Mouse (Mus musculus) gastrocnemius, adult 2 months (tissue): ENCODE results near the gene Mink1. TPM values are rescaled to one million over a fixed set of nuclear protein-coding genes. Genes with fewer than 3 reads are reported as not detected.

ENCODE experiments used
- DNase-seq: peaks from one replicate; pipeline ENCODE4 v3.0.0; 2022
- H3K27ac ChIP-seq: fragments of 200-600 bp; 2 replicates; pipeline ENCODE4 v1.8.1; 2022; ENCODE audit warnings: mild to moderate bottlenecking
- H3K4me3 ChIP-seq: fragments of 200-600 bp; 2 replicates; pipeline ENCODE4 v1.8.1; 2022; ENCODE audit warnings: mild to moderate bottlenecking, moderate library complexity
- CTCF ChIP-seq: fragments of 200-600 bp; IDR thresholded peaks from 2 replicates; pipeline ENCODE4 v1.8.1; 2022; ENCODE audit warnings: antibody characterized with exemption, mild to moderate bottlenecking, moderate library complexity
- intact Hi-C: fragments of 180-260 bp; cut with DNase I; formaldehyde crosslinking; loops from one replicate; pipeline ENCODE4 v1.15.1; 2025
- total RNA-seq, 2 experiments: library from RNA; stranded (reverse); gene quantifications; 2 replicates each; pipeline ENCODE4 v1.2.3; 2021

Mink1 gene
- total RNA-seq, 2 experiments from 2014 or later: 33.7 to 34.7 TPM

DNA sequence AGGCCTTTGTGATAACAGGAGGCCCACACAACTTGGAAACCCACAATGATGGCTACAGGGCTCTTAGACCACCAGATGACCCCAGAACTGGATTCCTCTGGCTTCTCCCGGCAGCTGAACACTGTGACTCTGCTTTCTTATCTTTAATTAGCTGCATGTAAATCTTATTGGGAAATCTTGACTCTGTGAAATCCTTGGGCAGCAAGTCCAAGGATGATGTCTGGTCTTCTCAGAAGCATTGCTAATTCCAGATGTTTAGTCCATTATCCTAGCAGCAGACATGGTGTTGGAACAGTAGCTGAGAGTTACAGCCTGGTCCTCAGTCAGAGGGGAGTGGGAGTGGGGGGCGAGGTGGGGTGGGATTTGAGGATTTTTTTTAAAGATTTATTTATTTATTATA is 65.8 kb downstream of the Mink1 start:
- TF ChIP-seq CTCF: no peak
- Histone ChIP-seq H3K27ac (no peak overlapping the region), H3K4me3 (no peak overlapping the region)
- no peak for DNase-seq
- intact Hi-C loops: loop anchor here (2.0 kb wide), 1 partner anchor 126 kb away; no protein-coding TSS in a partner anchor

DNA sequence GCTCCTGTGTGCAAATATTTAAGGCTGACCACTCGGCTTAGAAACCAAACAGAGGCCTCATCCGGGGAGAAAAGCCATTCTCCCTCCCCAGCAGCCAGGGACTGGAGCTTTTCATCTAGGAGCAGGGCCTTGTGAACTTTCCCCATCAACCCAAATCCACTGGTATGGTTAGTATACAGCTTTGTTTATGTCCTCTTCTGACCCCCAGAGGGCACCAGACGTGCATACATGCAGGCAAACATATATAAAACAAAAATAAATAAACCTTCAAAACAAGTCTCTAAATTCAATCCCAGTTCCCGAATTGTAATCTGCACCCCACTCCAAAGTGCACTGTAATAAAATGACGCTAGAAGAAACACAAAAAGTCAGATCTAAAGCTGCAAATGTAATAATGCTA is 66.9 kb downstream of the Mink1 start:
- no peak for DNase-seq
- no peak overlapping the region for H3K4me3 ChIP-seq
- intact Hi-C loops: loop anchor here (2.0 kb wide), 1 partner anchor 125 kb away; no protein-coding TSS in a partner anchor

DNA sequence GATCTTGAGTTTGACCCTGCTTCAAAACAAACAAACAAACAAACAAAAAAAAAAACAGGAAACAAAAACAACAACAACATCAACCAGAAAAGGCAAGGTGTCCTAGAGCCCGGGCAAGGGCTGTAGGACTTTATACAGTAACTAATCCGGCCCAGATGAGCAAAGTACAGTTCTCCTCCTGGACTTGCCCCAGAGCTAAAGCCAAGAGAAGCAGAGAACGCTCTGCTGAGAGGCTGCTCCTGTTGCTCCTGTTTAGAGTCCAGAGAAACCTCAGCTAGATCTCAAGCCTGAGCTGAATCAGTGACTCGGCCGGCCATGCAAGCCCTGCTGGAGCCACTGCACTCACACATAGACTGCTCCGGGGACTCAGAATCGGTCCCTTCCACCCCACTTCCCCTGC is 67.4 kb downstream of the Mink1 start:
- TF ChIP-seq CTCF: no peak
- H3K4me3 ChIP-seq: no peak overlapping the region
- intact Hi-C loops: no loop called here
- H3K27ac ChIP-seq: peak overlapping the region; percentile 38; the same call in 1 of the 2 replicates
- DNase-seq: no peak

More for the DNA sequence above, 66.9 kb downstream of the Mink1 start:
- peak; percentile 55 for TF ChIP-seq CTCF
- H3K27ac ChIP-seq: no peak overlapping the region

DNA sequence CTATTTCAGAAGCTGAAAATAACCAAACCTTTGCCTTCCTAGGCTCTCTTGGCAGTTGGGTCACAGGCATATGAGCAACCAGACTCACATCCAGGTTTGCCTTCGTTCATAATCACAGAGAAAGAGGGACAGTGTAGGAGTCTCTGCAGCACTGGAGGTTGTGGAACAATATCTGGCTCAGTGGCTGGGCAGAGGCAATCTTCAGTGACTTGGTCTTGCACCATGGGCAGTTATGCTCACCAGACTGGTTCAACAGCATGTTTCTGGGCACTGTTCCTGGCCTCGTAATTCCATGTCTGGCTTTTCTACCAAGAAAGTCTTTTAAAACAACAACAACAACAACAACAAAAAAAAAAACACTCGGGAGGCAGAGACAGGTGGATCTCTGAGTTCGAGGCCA is 72.9 kb downstream of the Mink1 start:
- no peak overlapping the region for H3K4me3 ChIP-seq
- no peak for TF ChIP-seq CTCF

DNA sequence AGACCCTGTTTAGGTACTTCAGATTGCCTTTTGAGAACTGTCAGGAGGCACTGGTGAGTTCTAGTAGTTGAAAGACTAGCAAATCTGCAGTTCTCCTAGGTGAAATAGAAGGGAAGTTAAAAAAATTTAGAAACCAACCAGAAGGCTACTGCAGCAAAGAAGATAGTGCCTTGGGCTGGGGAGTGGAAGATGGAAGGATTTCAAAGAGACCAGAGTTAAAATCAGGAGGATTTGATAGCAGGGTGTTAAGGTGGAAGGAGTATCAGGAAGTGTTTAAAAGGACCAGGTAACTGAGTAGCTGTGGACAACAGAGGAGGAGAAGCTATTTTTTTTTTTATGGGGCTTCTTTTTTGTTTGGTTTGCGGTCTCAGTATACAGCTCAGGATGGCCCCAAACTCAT is 75.1 kb downstream of the Mink1 start:
- intact Hi-C loops: no loop called here
- no peak overlapping the region for H3K27ac ChIP-seq
- H3K4me3 ChIP-seq: no peak overlapping the region
- no peak for DNase-seq
- TF ChIP-seq CTCF: no peak

More for the DNA sequence above, 72.9 kb downstream of the Mink1 start:
- no peak for DNase-seq
- no peak overlapping the region for H3K27ac ChIP-seq
- intact Hi-C loops: no loop called here

DNA sequence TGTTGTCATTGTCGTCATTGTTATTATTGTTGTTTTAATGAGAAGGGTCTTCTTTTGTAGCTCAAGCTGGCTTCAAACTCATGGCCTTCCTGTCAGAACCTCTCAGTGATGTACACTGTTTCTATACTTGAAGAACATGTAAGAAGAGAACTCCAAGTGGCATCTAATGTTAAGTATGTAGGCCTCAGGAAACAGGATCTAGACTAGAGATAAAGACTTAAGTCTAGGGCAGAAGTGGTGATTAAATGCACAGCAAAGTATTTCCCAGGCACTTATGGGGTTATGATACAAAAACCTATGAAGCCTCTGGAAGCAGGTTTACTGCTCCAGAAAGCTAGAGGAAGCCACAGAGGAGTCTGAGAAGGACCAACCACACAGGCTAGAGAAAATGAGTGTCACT is 75.6 kb downstream of the Mink1 start:
- Histone ChIP-seq H3K27ac (no peak overlapping the region), H3K4me3 (no peak overlapping the region)
- intact Hi-C loops: no loop called here
- TF ChIP-seq CTCF: no peak
- DNase-seq: no peak

DNA sequence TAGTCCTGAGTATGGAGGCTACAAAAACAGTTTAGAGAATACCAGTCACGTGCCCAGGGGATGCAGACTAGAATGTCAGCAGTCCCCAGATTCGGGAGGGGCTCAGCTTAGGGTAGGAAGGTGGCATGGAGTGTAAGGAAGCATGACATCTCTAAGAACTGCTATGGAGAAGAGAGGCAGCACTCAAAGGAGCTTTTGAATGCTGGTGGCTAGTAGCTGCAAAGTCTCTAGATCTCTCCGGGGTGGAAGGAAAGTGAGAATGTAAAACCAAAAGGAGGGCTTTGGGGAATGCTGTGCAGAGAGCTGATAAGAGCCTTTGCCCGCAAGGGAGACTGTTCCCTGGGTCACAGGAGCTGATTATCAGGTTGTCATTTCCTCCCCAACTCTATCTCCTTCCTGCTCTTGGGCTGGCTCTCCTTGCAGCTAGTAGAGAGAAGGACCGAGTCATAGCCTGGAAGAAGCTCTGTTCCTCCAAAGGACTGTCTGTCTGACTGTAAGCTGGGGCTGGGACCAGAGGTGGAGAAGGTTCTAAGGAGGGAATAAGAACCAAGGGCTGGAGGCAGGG is 76.1 kb downstream of the Mink1 start, which contains the start of gene Gp1ba:
Gene Gp1ba (plus strand): TSS at position 409 of the 565 bp plus-strand sequence.
- no peak for DNase-seq
- Histone ChIP-seq H3K27ac (no peak within 1 kb of the TSS), H3K4me3 (no peak within 1 kb of the TSS)
- intact Hi-C loops: no loop called here
- TF ChIP-seq CTCF: no peak

DNA sequence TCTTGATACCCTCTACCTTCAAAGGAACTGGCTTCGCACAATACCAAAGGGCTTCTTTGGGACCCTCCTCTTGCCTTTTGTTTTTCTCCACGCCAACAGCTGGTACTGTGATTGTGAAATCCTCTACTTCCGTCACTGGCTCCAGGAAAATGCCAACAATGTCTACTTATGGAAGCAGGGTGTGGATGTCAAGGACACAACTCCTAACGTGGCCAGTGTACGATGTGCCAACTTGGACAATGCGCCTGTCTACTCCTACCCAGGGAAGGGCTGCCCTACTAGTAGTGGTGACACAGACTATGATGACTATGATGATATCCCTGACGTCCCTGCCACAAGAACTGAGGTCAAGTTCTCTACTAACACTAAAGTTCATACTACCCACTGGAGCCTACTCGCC is 77.3 kb downstream of the Mink1 start:
- no peak overlapping the region for H3K27ac ChIP-seq
- no peak for DNase-seq
- no peak overlapping the region for H3K4me3 ChIP-seq
- no peak for TF ChIP-seq CTCF
- intact Hi-C loops: loop anchor here (10.0 kb wide), 1 partner anchor 645 kb away; the partner anchor contains the start of genes Gabarap and Phf23

DNA sequence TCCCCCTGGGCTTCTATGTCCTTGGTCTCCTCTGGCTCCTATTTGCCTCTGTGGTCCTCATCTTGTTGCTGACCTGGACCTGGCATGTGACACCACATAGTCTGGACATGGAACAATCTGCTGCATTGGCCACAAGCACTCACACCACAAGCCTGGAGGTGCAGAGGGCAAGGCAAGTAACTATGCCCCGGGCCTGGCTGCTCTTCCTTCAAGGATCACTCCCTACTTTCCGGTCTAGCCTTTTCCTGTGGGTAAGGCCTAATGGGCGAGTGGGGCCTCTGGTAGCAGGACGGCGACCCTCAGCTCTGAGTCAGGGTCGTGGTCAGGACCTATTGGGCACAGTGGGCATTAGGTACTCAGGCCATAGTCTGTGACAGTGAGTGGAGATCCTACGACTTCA is 78.6 kb downstream of the Mink1 start:
- DNase-seq: no peak
- intact Hi-C loops: loop anchor here (10.0 kb wide), 1 partner anchor 646 kb away; the partner anchor contains the start of genes Gabarap and Phf23
- TF ChIP-seq CTCF: no peak
- Histone ChIP-seq H3K4me3 (no peak overlapping the region), H3K27ac (no peak overlapping the region)

DNA sequence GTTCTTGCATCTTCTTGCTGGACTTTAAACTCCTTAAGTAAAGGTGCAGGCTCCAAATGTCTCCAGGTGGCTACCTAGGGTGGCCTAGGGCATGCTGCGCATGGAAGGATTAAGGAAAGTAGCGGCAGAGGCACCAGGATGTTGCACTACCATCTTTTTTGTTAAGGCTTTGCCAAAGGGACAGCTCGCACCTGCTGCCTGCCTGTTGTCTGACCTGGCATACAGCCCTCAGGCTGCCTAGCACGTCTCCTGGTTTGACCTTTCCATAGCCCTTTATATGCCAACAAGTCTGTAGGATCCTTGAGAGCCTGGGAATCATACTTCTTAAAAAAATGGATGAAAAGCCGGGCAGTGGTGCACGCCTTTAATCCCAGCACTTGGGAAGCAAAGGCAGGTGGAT is 80.4 kb downstream of the Mink1 start:
- peak; percentile 75 for DNase-seq
- Histone ChIP-seq H3K27ac (peak overlapping the region; percentile 66), H3K4me3 (no peak overlapping the region)
- intact Hi-C loops: loop anchor here (10.0 kb wide), 1 partner anchor 648 kb away; the partner anchor contains the start of genes Gabarap and Phf23
- TF ChIP-seq CTCF: no peak

DNA sequence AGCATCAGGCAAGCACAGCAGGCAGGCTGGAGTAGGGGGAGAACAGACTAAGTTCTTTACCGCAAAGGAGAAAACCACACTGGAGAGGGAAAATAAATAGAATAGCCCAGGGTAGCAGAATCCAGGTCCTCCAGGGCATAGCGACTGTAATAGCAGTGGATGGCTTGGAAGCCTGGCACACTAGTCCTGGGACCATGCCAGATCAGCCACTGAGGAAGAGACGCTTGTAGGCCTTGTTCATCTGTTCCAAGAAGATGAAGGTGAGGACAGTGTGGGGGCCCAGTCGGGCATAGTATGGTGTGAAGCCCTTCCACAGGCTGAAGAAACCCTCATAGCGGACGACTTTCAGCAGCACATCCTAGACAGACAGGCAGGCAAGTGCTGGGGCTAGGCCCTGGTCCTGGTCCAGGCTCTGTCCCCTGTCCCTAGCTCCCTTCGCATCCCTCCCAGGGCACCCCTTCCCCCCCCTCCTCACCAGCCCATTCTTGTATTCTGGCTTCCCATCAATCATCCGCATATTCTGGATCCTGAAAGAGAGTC is 82.0 kb downstream of the Mink1 start:
- Histone ChIP-seq H3K27ac (peak overlapping the region; percentile 66), H3K4me3 (no peak overlapping the region; the same call in 1 of the 2 replicates)
- intact Hi-C loops: loop anchor here (10.0 kb wide), 1 partner anchor 650 kb away; the partner anchor contains the start of genes Gabarap and Phf23
- no peak for DNase-seq
- no peak for TF ChIP-seq CTCF

DNA sequence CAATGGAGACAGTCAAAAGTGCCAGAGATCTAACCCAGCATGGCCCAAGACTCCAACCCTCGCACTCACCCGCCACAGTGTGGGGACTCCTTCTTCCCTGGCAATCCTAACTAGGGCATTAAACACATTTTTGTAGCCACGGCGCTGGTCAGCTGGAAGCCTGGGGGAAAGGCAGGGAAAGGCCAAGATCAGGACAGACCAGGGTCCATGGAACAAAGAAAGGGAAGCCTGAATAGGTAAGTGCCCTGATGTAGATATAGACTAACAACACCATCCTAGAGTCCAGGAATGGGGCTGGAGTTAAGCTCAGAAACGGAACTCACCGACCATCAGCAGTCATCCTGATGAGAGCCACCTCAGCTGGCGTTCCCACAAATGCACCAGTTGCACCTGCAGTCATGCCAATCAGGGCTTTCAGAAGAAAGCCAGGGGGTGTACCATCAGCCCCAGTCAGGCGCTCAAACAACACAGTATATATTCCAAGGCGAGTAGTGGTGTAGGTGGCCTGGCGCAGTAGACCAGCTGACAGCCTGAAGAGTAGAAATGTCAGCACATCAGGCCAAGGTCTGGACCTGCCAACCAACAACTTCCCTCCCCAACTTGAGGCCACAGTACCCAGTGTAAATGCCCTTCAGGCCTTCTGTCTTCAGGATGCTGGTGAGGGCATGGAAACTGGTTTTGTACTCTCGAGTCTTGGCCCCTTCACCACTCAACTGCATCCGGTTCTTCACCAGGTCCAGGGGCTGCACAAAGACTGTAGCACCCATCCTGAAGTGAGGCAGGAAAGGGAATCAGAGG is 83.0 kb downstream of the Mink1 start:
- no peak for DNase-seq
- H3K27ac ChIP-seq: peak overlapping the region; percentile 97
- H3K4me3 ChIP-seq: peak overlapping the region; percentile 91
- TF ChIP-seq CTCF: no peak
- intact Hi-C loops: loop anchor here (10.0 kb wide), 1 partner anchor 651 kb away; the partner anchor contains the start of genes Gabarap and Phf23

DNA sequence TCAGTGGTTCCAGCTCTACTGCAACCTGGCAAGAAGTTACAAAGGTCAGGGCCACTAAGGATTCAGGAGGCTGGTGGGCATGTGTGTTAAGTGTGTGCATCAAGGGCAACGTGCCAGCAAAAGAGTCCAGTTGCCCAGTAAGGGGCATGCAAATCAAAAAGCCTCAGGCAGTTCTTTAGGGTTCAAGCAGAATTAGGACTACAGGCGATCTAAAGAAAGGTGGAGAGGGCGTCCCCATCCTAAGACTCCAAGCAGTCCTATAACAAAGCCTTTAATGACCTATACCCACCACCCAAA is 83.5 kb downstream of the Mink1 start:
- DNase-seq: no peak
- intact Hi-C loops: loop anchor here (10.0 kb wide), 1 partner anchor 651 kb away; the partner anchor contains the start of genes Gabarap and Phf23
- H3K4me3 ChIP-seq: peak overlapping the region; percentile 91
- peak overlapping the region; percentile 97 for H3K27ac ChIP-seq
- TF ChIP-seq CTCF: no peak
